In genomic region chr6:145009859-145010818, GRCm38 (mm10) we compare ENCODE assay signal across 9 mouse cellular contexts.
DNase-seq lines count a peak whose midpoint lies in the region; ATAC-seq and TF ChIP-seq lines count a peak whose summit lies in the region.
"Had no signal": no experiment of that assay in that cellular context is flagged by ENCODE, and none has a peak within 500 bp of the region (broad histone marks: within the 10 kb centered on the region; RNA-seq: fewer than 3 reads in every experiment).

No protein-coding gene starts in this region.

- peaks cover 17% of the 10 kb centered on the region for H3K36me3 ChIP-seq in heart, embryonic 10.5 days
- no peaks in the 10 kb centered on the region for H3K36me3 ChIP-seq in MEL (ENCODE audit: control insufficient read depth in 1 of 2, insufficient read depth in 2 of 2, low read length in 2 of 2)
- no peaks in the 10 kb centered on the region for H3K36me3 ChIP-seq in liver, embryonic 14.5 days (replicated peaks; ENCODE audit: control insufficient read depth, insufficient read depth, low read depth)
- H3K36me3 ChIP-seq in splenic B cell, adult 2 months (ENCODE audit: control insufficient read depth, insufficient read depth, low read length, poor library complexity, severe bottlenecking): no peaks in the 10 kb centered on the region

- H3K9me3 ChIP-seq in heart, embryonic 10.5 days: no peaks in the 10 kb centered on the region
- H3K9me3 ChIP-seq in MEL (replicated peaks; ENCODE audit: insufficient read depth, low read length): no peaks in the 10 kb centered on the region
- no peaks in the 10 kb centered on the region for H3K9me3 ChIP-seq in liver, embryonic 14.5 days (ENCODE audit: control insufficient read depth, low read length)

- H3K79me2 ChIP-seq in MEL (ENCODE audit: control insufficient read depth, insufficient read depth, low read length, poor library complexity): no peaks in the 10 kb centered on the region

- no peak for TF ChIP-seq EP300 in MEL (IDR thresholded peaks at IDR 0.05; ENCODE audit: low read depth in 1 of 2, low read length in 2 of 2)
- no peak for TF ChIP-seq EP300 in liver, embryonic 14.5 days (IDR thresholded peaks at IDR 0.05; ENCODE audit: low read depth)

- H3K4me3 ChIP-seq in heart, embryonic 10.5 days: no peak overlapping the region
- no peak overlapping the region for H3K4me3 ChIP-seq in MEL (ENCODE audit: control insufficient read depth in 1 of 2, insufficient read depth in 1 of 2, low read depth in 2 of 2, low read length in 2 of 2)
- no peak overlapping the region for H3K4me3 ChIP-seq in liver, embryonic 14.5 days (ENCODE audit: insufficient read depth in 1 of 2, low read depth in 2 of 2, low read length in 2 of 2)
- H3K4me3 ChIP-seq: midbrain, embryonic 12.5 days had no signal

- H3K9ac ChIP-seq in MEL (ENCODE audit: control insufficient read depth, low read depth, low read length, poor library complexity, severe bottlenecking): no peak overlapping the region
- no peak overlapping the region for H3K9ac ChIP-seq in liver, embryonic 14.5 days (replicated peaks)
- H3K9ac ChIP-seq: midbrain, embryonic 12.5 days had no signal

- no peaks in the 10 kb centered on the region for H3K4me1 ChIP-seq in heart, embryonic 10.5 days
- H3K4me1 ChIP-seq in MEL (ENCODE audit: control insufficient read depth in 1 of 2, insufficient read depth in 2 of 2, low read length in 2 of 2): no peaks in the 10 kb centered on the region
- no peaks in the 10 kb centered on the region for H3K4me1 ChIP-seq in liver, embryonic 14.5 days (replicated peaks; ENCODE audit: control insufficient read depth in 2 of 2, insufficient read depth in 2 of 2, low read length in 1 of 2)
- H3K4me1 ChIP-seq: midbrain, embryonic 12.5 days had no signal

- H3K27me3 ChIP-seq in heart, embryonic 10.5 days (ENCODE audit: insufficient read depth, poor library complexity, severe bottlenecking): no peaks in the 10 kb centered on the region
- H3K27me3 ChIP-seq in MEL (ENCODE audit: control insufficient read depth in 1 of 2, insufficient read depth in 2 of 2, low read length in 2 of 2): no peaks in the 10 kb centered on the region
- no peaks in the 10 kb centered on the region for H3K27me3 ChIP-seq in liver, embryonic 14.5 days (ENCODE audit: control insufficient read depth, insufficient read depth, low read length)
- no peaks in the 10 kb centered on the region for H3K27me3 ChIP-seq in splenic B cell, adult 2 months (ENCODE audit: control insufficient read depth, insufficient read depth, low read length, poor library complexity, severe bottlenecking)
- H3K27me3 ChIP-seq: midbrain, embryonic 12.5 days had no signal

- DNase-seq in heart, postnatal 4 days: peak; percentile 27
- DNase-seq in heart, embryonic 10.5 days (ENCODE audit: low spot score): no peak
- DNase-seq in 3T3-L1 (ENCODE audit: low read depth, low spot score) (peak; percentile 65), MEL (ENCODE audit: low read depth, low spot score) (peak; percentile 30)
- peak; percentile 66 for DNase-seq in embryo, embryonic 11 days
- DNase-seq in liver, embryonic 14.5 days (ENCODE audit: low read depth in 3 of 3, low spot score in 3 of 3): no peak
- peak; percentile 50 for DNase-seq in splenic B cell, adult 2 months (ENCODE audit: low read depth, low spot score)
- DNase-seq in urinary bladder, postnatal 4 days (ENCODE audit: low spot score in 2 of 2): no peak

- peak; percentile 44 to 56 (median 53) for TF ChIP-seq CTCF in MEL (IDR thresholded peaks at IDR 0.05 in 2 of 3, conservative IDR thresholded peaks at IDR 0.05 in 1 of 3; ENCODE audit: control insufficient read depth in 1 of 3, insufficient read depth in 1 of 3, low read depth in 2 of 3, low read length in 3 of 3, poor library complexity in 1 of 3, severe bottlenecking in 1 of 3)
- TF ChIP-seq CTCF in liver, embryonic 14.5 days (IDR thresholded peaks at IDR 0.05; ENCODE audit: low read depth): peak; percentile 63

- no peak for ATAC-seq in liver, embryonic 14.5 days (ENCODE audit: insufficient read depth)

- TF ChIP-seq RAD21 in MEL (IDR thresholded peaks at IDR 0.05; ENCODE audit: low read depth, low read length): peak; percentile 57

- no peak overlapping the region for H3K27ac ChIP-seq in heart, embryonic 10.5 days
- no peak overlapping the region for H3K27ac ChIP-seq in MEL (ENCODE audit: control insufficient read depth, low read depth, low read length)
- H3K27ac ChIP-seq in liver, embryonic 14.5 days: no peak overlapping the region
- H3K27ac ChIP-seq: midbrain, embryonic 12.5 days had no signal

- WGBS in heart, embryonic 10.5 days: 75% methylated on average over 8 of the region's 8 CpGs
- 45% methylated on average over 8 of the region's 8 CpGs for WGBS in liver, embryonic 14.5 days (ENCODE audit: insufficient replicate concordance)

- TF ChIP-seq POLR2A in MEL (IDR thresholded peaks at IDR 0.05; ENCODE audit: control insufficient read depth in 1 of 2, insufficient read depth in 1 of 2, low read depth in 1 of 2, low read length in 2 of 2, poor library complexity in 1 of 2): no peak

- H3K4me2 ChIP-seq in liver, embryonic 14.5 days (ENCODE audit: low read depth): no peak overlapping the region
- H3K4me2 ChIP-seq: midbrain, embryonic 12.5 days had no signal

TF ChIP-seq in MEL, 35 proteins besides CTCF, POLR2A, EP300 and RAD21:
- TF ChIP-seq SMC3 (IDR thresholded peaks at IDR 0.05; ENCODE audit: low read depth, low read length) (peak; percentile 45), ZC3H11A (IDR thresholded peaks at IDR 0.05; ENCODE audit: low read depth, low read length) (peak; percentile 38; the same call in 1 of the 2 replicates), ELF1 (IDR thresholded peaks at IDR 0.05; ENCODE audit: low read depth, low read length) (no peak)
TF ChIP-seq in MEL: peak in this region for 2.

Comparison
In these comparisons a context has a peak if more than half of its experiments do, and no peak if none do; other contexts are left out.
1. DNase-seq: peak in heart, postnatal 4 days (single experiment), 3T3-L1 (single experiment), MEL (single experiment), embryo, embryonic 11 days (single experiment) and splenic B cell, adult 2 months (single experiment); none in heart, embryonic 10.5 days (single experiment), liver, embryonic 14.5 days (0 of 3) and urinary bladder, postnatal 4 days (0 of 2).